Mouse (Mus musculus) liver, embryonic 13.5 days (tissue): ENCODE results near the gene Ubr4. TPM values are rescaled to one million over a fixed set of nuclear protein-coding genes. Genes with fewer than 3 reads are reported as not detected.

Experiments
- ATAC-seq: fragments of 200-750 bp; cut with Nextera tagmentation; 2 replicates; pipeline ENCODE4 v1.8.0; 2017; ENCODE audit warnings: low read depth, mild to moderate bottlenecking, moderate number of reproducible peaks, moderate library complexity
- DNase-seq: peaks from one replicate; pipeline ENCODE4 v3.0.0; 2022
- H3K27ac ChIP-seq: fragments of 300-500 bp; sonication (generic); 2 replicates; pipeline ENCODE4 v1.5.1; 2015; ENCODE audit warnings: moderate library complexity, mild to moderate bottlenecking, inconsistent platforms
- H3K27me3 ChIP-seq: fragments of 300-500 bp; sonication (generic); 2 replicates; pipeline ENCODE4 v1.6.1; 2015; ENCODE audit warnings: mild to moderate bottlenecking, inconsistent platforms
- H3K36me3 ChIP-seq: fragments of 300-500 bp; sonication (generic); 2 replicates; pipeline ENCODE4 v1.6.1; 2015; ENCODE audit warnings: mild to moderate bottlenecking, inconsistent platforms
- H3K4me1 ChIP-seq: fragments of 300-500 bp; sonication (generic); replicated peaks from 2 replicates; pipeline ENCODE4 v1.6.1; 2015; ENCODE audit warnings: inconsistent platforms
- H3K4me2 ChIP-seq: fragments of 300-500 bp; sonication (generic); 2 replicates; pipeline ENCODE4 v1.6.1; 2015; ENCODE audit warnings: inconsistent platforms, mild to moderate bottlenecking, moderate library complexity
- H3K4me3 ChIP-seq: fragments of 300-500 bp; sonication (generic); replicated peaks from 2 replicates; pipeline ENCODE4 v1.5.1; 2015; ENCODE audit warnings: mild to moderate bottlenecking, inconsistent platforms
- H3K9ac ChIP-seq: fragments of 300-500 bp; sonication (generic); 2 replicates; pipeline ENCODE4 v1.6.1; 2015; ENCODE audit warnings: mild to moderate bottlenecking, inconsistent platforms
- H3K9me3 ChIP-seq: fragments of 300-500 bp; sonication (generic); replicated peaks from 2 replicates; pipeline ENCODE4 v1.6.1; 2016; ENCODE audit warnings: inconsistent platforms
- WGBS: fragments of 180-500 bp; shearing (Covaris S2); methylation state at CpG from one replicate; pipeline ENCODE4 v1.1.7; 2015; ENCODE audit not compliant: insufficient replicate concordance; 5-methylcytosine and 5-hydroxymethylcytosine counted together
- polyA plus RNA-seq: library from polyadenylated mRNA; unstranded; fragments of >200 nt; fragmentation: Nextera tagmentation; extraction: Ambion mirVana; gene quantifications from 2 replicates; pipeline ENCODE4 v1.2.1, GENCODE M21; 2015

Ubr4 gene
- 33.8 and 34.5 TPM in 2 replicates for polyA plus RNA-seq

DNA sequence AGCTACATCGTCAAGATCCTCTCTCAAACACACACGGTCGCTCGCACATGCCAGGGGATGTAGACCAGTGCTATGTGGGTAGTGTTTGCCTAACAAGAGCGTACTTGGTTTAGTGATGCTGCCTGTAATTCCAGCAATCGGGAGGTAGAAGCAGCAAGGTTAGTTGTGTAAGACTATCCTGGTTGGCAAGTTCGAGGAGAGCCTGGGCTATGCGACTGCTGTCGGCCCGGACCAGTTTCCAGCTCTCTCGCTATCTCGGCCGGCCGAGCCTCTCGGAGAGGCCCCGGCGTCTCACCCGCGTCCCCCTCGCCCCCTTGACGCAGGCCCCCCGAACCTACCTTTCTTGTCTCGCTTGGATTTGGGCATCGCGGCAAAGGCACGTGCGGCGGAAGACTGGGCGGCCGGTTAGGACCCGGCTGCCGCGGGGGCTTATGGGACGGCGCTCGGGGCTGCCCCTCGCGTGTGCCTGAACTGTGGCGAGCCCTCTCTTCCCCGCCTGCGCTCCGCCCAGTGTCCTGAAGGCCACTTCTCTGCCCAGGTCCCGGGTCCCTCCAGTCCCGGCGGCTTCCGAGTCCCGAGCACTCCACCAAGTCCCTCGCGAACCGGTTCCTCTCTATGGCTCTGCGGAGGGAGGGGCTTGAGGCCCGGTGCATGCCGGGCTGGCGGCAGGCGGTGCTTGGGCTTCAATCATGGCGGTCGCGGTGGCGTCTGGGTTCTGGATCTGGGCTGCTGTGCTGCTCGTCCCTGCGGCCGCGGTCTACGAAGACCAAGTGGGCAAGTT lies at the start of gene Ubr4, which contains the start of the genes Mrto4 and Emc1:
Gene Ubr4, plus strand, starts transcription at position 679 of the 781 bp plus-strand sequence.
Gene Mrto4, minus strand, starts transcription at position 646 of the 781 bp plus-strand sequence.
Gene Emc1, plus strand, starts transcription at position 657 of the 781 bp plus-strand sequence.
- Histone ChIP-seq H3K4me2 (peak within 1 kb of the TSS; percentile 97), H3K9ac (peak within 1 kb of the TSS; percentile 80), H3K4me3 (peak within 1 kb of the TSS; percentile 81), H3K27ac (peak within 1 kb of the TSS; percentile 92), H3K27me3 (no peaks in the 10 kb centered on the region), H3K9me3 (no peaks in the 10 kb centered on the region), H3K4me1 (peaks cover 44% of the 10 kb centered on the region), H3K36me3 (peaks cover 68% of the 10 kb centered on the region)
- DNase-seq (peak; percentile 79), ATAC-seq (peak; percentile 88)
- under 1% methylated on average over 64 of the region's 64 CpGs for WGBS

DNA sequence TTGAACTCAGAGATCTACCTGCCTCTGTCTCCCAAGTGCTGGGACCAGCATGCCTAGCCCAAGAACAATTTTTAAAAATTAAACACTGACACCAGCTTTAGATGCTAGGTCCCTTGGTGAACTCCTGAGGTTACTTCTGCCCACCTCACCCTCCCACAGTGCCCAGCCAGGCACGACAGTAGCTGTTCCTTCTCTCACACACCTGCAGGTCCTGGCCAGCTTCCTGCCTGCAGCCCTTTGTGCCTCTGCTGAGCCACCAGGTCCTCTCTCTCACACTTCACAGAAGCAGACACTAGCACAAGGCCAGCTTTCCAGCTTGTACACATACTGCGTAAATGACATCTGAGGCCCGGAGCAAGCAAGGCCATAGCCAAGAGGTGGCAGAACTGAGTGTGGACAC lies 46.9 kb upstream of the Ubr4 start:
- Histone ChIP-seq H3K9me3 (no peaks in the 10 kb centered on the region), H3K4me3 (no peak overlapping the region), H3K9ac (no peak overlapping the region), H3K4me1 (peaks cover 26% of the 10 kb centered on the region), H3K27me3 (no peaks in the 10 kb centered on the region), H3K27ac (no peak overlapping the region), H3K4me2 (no peak overlapping the region), H3K36me3 (peaks cover 6% of the 10 kb centered on the region; the same call in 1 of the 2 replicates)
- no peak for DNase-seq
- ATAC-seq: no peak
- WGBS: 83% methylated on average over 3 of the region's 3 CpGs

DNA sequence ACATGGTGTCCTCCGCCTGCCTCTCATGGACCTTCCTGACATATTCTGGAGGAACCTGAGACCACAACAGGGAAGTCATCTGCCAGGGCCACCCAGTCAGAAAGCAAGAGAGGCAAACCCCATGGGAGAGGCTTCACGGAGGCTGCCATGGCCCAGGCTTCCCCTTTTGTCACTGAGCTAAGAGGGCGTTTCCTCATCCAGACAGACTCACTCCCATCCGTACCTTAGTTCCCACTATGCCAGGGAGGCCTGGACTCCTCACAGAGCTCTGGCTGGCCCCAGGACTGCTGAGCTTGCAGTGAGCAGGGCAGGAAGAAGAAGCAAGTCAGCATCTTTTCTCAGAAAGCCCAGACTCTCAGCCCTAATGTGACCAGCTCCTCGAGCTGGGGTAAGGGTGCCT lies 44.5 kb upstream of the Ubr4 start:
- DNase-seq (no peak), ATAC-seq (no peak)
- 0 out of 2 replicates have a peak, but pooled peaks cover 4% of the 10 kb centered on the region for H3K27me3 ChIP-seq
- H3K9me3 ChIP-seq: no peaks in the 10 kb centered on the region
- no peak overlapping the region for H3K9ac ChIP-seq
- H3K4me3 ChIP-seq: no peak overlapping the region
- H3K4me1 ChIP-seq: peaks cover 41% of the 10 kb centered on the region
- H3K36me3 ChIP-seq: no peaks in the 10 kb centered on the region
- H3K4me2 ChIP-seq: no peak overlapping the region
- 45% methylated on average over 5 of the region's 5 CpGs for WGBS
- H3K27ac ChIP-seq: no peak overlapping the region

DNA sequence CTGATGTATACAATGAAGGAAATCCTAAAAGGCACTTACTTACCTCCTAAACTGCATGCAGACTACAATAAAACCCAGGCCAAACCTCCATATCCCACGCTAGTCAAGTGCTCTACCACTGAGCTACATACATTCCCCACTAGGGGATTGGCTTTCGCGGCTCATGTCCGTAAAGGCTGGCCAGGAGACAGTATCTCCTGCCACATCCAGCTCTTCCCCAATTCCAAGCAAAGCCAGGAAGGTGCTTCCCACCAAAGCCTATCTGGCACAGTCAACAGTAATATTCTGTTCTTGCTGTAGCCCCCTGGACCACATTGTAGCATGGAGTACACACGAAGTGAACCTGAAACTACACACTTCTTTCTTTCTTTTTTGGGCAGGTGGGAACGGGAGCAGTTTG lies 42.8 kb upstream of the Ubr4 start:
- Histone ChIP-seq H3K4me3 (peak overlapping the region; percentile 88), H3K27me3 (0 out of 2 replicates have a peak, but pooled peaks cover 4% of the 10 kb centered on the region), H3K36me3 (peaks cover 3% of the 10 kb centered on the region; the same call in 1 of the 2 replicates), H3K27ac (no peak overlapping the region), H3K4me2 (peak overlapping the region; percentile 100), H3K9ac (peak overlapping the region; percentile 90), H3K9me3 (no peaks in the 10 kb centered on the region), H3K4me1 (peaks cover 41% of the 10 kb centered on the region)
- DNase-seq (no peak), ATAC-seq (no peak)
- 37% methylated on average over 6 of the region's 6 CpGs for WGBS

DNA sequence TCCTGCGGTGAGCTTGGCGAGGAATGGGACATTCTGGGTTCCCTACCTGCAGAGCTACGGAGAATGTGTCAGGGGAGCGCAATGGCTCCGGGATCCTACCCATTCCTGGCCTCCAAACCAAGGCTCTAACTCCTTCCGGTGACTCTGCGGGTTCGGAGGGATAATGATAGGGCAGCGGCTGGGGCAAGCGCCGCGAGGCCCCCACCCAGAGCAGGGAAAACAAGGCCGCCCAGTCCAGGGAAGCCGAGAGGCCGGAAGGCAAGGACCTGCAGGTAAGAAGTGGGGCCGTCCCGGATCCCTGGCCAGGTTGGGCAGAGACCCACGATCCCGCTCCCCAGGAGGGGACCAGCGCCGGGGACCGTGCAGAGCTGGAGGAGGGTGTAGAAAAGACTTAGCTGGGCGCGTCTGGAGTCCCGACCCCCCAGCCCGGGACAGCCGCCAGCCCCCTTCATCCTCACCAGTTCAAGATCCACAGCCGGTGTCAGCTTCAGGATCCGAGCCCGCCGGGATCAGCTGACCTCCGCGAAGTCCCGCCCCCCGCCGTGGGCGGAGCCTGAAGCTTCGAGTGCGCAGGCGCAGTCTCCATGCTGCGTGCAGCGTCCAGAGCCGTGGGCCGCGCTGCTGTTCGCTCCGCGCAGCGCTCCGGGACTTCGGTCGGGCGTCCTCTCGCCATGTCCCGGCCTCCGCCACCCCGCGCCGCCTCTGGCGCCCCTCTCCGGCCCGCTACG lies 42.1 kb upstream of the Ubr4 start, which contains the start of the genes Pqlc2 and Akr7a5:
Gene Pqlc2, minus strand, starts transcription at position 538 of the 728 bp plus-strand sequence.
Gene Akr7a5, plus strand, starts transcription at position 574 of the 728 bp plus-strand sequence.
- H3K9me3 ChIP-seq: no peaks in the 10 kb centered on the region
- DNase-seq: peak; percentile 98
- peaks cover 9% of the 10 kb centered on the region for H3K36me3 ChIP-seq
- under 1% methylated on average over 63 of the region's 63 CpGs for WGBS
- 0 out of 2 replicates have a peak, but pooled peaks cover 4% of the 10 kb centered on the region for H3K27me3 ChIP-seq
- peak within 1 kb of the TSS; percentile 88 for H3K4me3 ChIP-seq
- peak within 1 kb of the TSS; percentile 69 for H3K27ac ChIP-seq
- ATAC-seq: peak; percentile 86
- H3K9ac ChIP-seq: peak within 1 kb of the TSS; percentile 90
- H3K4me1 ChIP-seq: peaks cover 41% of the 10 kb centered on the region
- H3K4me2 ChIP-seq: peak within 1 kb of the TSS; percentile 100

DNA sequence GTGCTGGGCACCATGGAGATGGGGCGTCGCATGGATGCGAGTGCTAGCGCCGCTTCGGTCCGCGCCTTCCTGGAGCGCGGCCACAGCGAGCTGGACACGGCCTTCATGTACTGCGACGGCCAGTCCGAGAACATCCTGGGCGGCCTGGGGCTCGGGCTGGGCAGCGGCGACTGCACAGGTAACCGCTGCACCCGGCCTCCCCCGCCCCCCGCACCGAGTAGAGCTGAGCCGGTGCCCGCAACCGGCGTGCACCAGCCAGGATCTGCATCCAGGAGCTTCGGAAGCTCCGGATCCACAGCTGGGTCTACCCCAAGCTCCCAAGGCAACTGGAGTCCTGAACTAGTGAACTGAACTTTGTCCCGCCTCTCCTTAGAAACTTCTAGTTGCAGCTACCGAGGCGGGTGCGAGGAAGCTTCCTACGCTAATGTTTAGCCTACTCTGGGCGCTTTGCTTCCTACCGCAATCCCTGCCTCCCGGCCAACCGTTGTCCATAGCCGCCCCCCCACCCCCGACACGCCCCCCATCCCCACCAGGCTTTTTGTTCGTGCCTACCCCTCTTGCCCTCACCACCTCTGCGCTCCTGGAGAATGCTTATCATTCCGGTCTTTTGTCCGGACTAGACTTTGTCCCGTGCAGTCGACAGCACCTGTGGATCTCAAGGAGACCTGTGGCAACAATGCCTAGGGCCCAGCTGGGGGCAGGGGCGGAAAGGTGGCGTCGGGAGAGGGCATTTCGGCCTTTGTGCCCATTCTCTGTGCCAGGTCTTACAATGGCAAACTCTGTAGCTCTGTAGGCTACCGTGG lies 41.3 kb upstream of the Ubr4 start:
- peak; percentile 57 for ATAC-seq
- Histone ChIP-seq H3K4me1 (peaks cover 41% of the 10 kb centered on the region), H3K4me2 (peak overlapping the region; percentile 100), H3K27ac (peak overlapping the region; percentile 53), H3K36me3 (peaks cover 11% of the 10 kb centered on the region), H3K9me3 (no peaks in the 10 kb centered on the region), H3K27me3 (0 out of 2 replicates have a peak, but pooled peaks cover 4% of the 10 kb centered on the region), H3K4me3 (peak overlapping the region; percentile 88), H3K9ac (peak overlapping the region; percentile 90)
- DNase-seq: no peak
- 1% methylated on average over 53 of the region's 53 CpGs for WGBS

DNA sequence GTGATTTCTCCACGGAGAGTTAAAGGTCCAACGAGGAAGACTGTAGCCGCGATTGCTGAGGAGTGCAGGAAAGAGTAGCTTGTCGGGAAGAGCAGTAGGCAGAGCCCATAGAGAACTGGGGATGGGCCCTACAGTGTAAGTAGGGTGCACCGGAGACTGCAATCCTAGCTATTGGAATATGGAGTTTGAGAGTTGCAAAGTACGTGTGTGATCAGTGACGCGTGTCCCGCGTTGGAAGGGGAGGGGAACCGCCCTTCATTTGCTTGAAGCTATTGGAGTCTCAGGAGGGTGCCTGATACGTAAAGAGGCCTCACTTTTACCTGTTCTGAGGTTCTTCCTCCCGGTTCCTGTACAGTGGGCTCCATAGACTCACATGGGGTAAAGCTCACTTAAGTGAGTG lies 40.7 kb upstream of the Ubr4 start:
- Histone ChIP-seq H3K4me2 (peak overlapping the region; percentile 100), H3K4me1 (peaks cover 38% of the 10 kb centered on the region), H3K9me3 (no peaks in the 10 kb centered on the region), H3K27ac (no peak overlapping the region), H3K9ac (peak overlapping the region; percentile 90), H3K4me3 (peak overlapping the region; percentile 88), H3K36me3 (peaks cover 11% of the 10 kb centered on the region), H3K27me3 (0 out of 2 replicates have a peak, but pooled peaks cover 4% of the 10 kb centered on the region)
- 25% methylated on average over 14 of the region's 14 CpGs for WGBS
- no peak for ATAC-seq
- DNase-seq: no peak

DNA sequence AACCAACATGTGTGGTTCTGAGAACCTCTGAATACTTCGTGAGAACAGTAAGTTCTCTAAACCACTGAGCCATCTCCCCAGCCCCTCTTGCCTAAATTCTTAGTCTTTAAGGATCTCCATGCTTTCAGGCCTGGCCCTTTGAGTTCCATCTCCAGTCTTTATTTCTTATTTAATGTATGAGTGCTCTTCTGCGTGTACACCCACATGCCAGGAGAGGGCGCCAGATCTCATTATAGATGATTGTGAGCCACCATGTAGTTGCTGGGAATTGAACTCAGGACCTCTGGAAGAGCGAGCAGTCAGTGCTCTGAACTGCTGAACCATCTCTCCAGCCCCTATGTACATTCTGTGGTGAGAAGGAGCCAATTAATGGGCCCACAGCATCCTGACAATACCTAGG lies 39.8 kb upstream of the Ubr4 start:
- Histone ChIP-seq H3K9ac (no peak overlapping the region), H3K27ac (no peak overlapping the region), H3K27me3 (0 out of 2 replicates have a peak, but pooled peaks cover 4% of the 10 kb centered on the region), H3K4me3 (no peak overlapping the region), H3K4me1 (peaks cover 38% of the 10 kb centered on the region), H3K4me2 (no peak overlapping the region), H3K36me3 (peaks cover 11% of the 10 kb centered on the region), H3K9me3 (no peaks in the 10 kb centered on the region)
- ATAC-seq (no peak), DNase-seq (no peak)
- 36% methylated on average over 4 of the region's 4 CpGs for WGBS

DNA sequence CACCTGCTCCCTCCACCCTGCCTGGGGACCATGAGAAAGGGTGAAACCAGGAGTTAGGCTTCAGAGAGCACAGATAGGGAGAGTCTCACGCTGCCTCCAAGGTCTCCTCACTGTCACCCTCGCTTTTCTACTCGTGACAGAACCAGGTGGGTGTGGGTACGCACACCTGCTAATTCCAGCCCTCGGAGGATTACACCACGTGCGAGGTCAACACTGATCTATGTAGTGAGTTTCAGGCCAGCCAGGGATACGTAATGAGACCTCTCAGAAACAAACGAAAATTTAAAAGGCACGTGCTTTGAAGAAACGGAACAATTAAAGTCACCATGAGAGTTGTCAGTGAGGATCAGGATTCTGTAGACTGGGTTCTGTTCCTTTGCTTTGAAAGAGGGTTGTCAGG lies 34.0 kb upstream of the Ubr4 start:
- ATAC-seq (no peak), DNase-seq (no peak)
- WGBS: 82% methylated on average over 11 of the region's 11 CpGs
- Histone ChIP-seq H3K27ac (no peak overlapping the region), H3K4me2 (no peak overlapping the region), H3K36me3 (peaks cover 18% of the 10 kb centered on the region), H3K27me3 (no peaks in the 10 kb centered on the region), H3K4me3 (no peak overlapping the region), H3K9ac (no peak overlapping the region), H3K9me3 (no peaks in the 10 kb centered on the region), H3K4me1 (no peaks in the 10 kb centered on the region)

DNA sequence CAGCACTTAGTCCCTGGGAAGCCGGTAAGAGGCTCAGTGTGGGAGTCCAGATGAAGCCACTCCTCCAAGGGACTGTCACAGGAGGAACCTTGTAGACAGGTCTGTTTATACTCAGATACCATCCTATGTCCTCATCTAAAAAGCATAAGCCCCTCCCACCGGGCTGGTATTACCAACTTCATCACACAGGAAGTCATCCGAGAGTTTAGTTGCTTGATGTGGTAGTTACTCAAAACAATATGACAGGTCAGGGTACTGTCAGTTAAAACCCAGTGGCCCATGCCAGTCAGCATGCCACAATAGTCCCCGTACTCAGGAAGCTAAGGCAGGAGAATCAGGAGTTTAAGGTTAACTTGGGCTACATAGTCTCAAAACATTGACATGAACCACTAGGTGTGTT lies 32.7 kb upstream of the Ubr4 start:
- DNase-seq (no peak), ATAC-seq (no peak)
- Histone ChIP-seq H3K4me2 (no peak overlapping the region), H3K27ac (no peak overlapping the region), H3K4me1 (no peaks in the 10 kb centered on the region), H3K4me3 (no peak overlapping the region), H3K9me3 (no peaks in the 10 kb centered on the region), H3K9ac (no peak overlapping the region), H3K27me3 (no peaks in the 10 kb centered on the region), H3K36me3 (peaks cover 14% of the 10 kb centered on the region)
- 77% methylated on average over 4 of the region's 4 CpGs for WGBS
